Mouse (Mus musculus) heart, adult 11 months (tissue): ENCODE measurements around the gene Ano4.

Source experiments
- DNase-seq: peaks from one replicate; pipeline ENCODE4 v3.0.0; 2022

Gene Ano4

DNA sequence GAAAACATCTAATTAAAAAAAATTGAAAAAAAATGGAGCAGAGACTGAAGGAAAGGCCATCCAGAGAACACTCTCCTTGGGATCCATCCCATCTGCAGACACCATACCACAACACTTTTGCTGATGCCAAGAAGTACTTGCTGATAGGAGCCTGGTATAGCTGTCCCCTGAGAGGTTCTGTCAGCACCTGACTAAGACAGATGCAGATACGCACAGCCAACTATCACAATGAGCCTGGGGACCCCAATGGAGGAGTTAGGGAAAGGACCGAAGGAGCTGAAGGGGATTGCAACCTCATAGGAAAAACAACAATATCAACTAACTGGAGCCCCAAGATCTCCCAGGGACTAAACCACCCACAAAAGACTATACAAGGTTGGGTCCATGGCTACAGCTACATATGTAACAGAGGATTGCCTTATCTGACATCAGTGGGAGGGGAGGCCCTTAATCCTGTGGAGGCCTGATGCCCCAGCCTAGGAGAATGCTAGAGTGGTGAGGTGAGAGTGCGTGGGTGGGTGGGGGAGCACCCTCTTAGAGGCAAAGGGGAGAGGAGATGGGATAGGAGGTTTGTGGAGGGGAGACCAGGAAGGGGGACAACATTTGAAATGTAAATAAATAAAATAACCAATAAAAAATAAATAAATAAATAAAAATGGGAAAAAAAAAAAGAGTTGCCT, 71.4 kb downstream of the Ano4 start:
- peak; percentile 77 for DNase-seq

- no peak for DNase-seq
These were observed 77.2 kb downstream of the Ano4 start for GRCm38 (mm10) chr10:89267312-89267711.

GRCm38 (mm10) chr10:89263396-89263795, 81.2 kb downstream of the Ano4 start:
- no peak for DNase-seq

GRCm38 (mm10) chr10:89257457-89258381, 86.8 kb downstream of the Ano4 start:
- DNase-seq: no peak

DNA sequence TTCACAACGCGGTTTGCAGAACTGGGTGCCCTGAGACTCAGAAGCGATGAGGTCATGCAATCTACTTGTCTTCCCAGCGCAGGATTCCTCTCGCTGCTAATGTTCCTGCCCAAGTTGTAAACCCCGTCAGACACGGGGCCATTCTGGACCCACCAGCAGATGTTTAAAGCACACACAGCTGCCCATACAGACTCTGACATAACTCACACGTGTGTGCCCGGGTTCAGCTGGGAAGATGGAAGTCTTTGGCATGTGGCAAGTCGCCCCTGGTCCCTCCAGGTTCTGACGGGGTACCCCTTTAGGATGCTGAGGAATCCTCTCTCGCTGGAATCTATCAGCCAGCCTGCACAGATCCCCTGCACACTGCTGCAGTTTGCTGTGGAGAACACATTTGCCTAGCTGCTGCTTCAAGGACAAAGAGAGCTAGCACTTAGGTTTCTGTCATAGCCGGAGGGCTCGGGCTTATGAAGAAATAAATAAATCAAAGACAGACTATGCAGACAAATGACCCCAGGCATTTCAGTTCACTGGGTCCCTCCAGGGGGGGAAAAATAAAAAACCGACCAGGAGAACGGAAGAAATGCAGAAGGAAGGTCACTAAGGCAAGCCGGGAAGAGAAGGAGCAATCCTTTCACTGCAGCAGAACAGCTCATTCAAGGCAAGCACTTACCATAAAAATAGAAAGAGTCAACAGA, 87.7 kb downstream of the Ano4 start:
- DNase-seq: no peak

DNA sequence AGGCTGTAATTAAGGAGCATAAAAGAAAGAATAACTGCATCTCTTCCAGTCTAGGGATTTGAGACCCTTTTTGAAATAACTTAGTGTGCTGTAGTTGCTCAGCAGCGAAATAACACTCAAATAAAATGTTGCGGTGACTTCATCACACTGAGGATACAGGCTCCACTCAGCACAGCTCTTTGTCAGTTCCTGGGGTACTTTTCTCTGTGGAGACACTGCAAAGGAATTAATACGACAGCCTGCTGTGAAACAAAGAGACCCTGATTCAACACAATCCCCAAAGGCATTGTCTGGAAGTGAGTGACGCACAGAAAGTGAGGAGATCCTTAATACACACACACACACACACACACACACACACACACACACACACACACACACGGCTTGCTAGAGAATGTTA, 89.8 kb downstream of the Ano4 start:
- DNase-seq: no peak

- DNase-seq: no peak
These were observed 90.8 kb downstream of the Ano4 start for GRCm38 (mm10) chr10:89253799-89254198.

GRCm38 (mm10) chr10:89252636-89253035, 91.9 kb downstream of the Ano4 start:
- DNase-seq: no peak

GRCm38 (mm10) chr10:89243808-89244207, 100.8 kb downstream of the Ano4 start:
- no peak for DNase-seq

DNA sequence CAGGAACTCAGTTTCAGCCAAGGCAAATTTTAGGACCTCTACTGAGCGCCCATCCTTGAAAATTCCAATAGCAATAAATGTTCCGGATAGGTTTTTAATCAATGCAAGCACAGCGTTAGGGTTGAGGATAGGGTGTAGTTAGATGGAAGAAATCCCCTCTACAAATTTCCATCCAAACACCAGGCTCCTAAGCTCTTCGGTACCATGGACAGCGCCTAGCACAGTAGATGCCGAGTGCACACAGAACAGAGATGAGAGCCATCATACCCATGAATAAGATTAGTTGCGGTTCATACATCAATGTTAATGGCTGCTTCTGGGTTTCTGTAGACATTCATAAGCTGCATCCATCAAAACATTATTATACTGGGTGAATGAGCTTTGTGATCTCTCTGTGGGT, 120.0 kb downstream of the Ano4 start:
- no peak for DNase-seq

DNA sequence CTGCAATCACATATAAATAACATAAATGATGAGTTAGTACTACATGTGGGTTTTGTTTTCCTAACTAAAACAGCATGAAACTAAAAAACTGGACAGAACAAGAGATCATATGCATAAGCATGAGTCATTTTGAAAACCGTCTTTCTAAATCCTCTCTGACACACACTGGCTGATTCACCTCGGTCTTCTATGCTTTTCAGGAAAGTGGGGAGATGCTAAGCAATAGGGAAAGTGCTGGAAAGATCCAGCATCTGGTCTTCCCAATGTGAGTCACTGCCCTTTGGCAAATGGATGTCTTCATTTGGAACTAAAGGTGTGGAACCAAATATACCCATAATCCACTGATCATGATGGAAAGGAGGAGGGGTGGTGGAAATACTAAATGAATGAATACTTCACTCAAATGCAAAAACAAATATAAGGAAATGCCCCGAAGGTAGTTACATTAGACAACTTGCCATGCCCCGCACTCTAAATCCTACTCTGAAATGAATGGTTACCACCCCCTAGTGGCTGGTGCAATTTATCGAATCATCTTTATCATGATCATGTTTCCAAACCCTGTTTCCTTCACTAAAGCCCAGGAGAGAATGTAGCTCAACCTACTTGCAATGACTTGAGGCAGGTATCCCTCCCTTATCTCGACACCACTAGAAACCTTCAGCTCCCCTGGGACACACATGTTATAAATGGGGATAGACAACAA, 122.1 kb downstream of the Ano4 start:
- DNase-seq: no peak

DNA sequence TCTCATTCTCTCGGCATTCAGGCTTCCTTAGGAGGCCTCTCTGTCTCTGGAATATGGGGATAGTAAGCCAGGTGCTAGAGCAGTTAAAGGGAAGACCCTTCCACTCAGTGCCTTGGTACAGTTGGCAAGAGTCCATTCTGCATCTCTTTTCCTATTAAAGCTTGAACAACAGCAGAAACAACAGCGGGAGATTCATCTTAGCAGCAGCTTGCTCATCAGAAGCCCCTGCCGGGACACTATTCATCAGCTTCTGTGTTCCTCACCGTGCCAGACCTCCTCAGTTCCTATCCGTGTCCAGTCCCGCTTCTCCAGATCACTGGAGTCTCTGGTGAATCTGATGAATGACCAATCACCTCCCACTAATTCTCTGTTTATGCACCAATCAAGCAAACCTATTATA, 128.5 kb downstream of the Ano4 start:
- peak; percentile 56 for DNase-seq

DNA sequence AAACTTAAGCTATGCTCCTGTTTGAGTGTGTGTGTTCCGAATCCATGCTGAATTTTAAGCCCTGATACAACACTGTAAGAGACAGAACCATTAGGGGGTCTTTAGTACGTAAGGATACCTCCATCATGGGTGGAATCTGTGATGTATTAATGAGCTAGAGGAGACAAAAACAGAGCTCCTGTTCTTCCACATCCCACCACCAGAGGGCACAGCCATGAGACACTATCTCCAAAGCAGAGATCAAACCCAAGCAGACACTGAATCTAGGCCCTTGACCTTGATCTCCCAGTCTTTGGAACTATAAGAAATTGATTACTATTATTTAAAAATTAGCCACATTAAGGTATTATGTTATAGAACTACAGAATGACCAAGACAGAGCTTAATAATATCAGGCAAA, 138.7 kb downstream of the Ano4 start:
- DNase-seq: peak; percentile 29

DNA sequence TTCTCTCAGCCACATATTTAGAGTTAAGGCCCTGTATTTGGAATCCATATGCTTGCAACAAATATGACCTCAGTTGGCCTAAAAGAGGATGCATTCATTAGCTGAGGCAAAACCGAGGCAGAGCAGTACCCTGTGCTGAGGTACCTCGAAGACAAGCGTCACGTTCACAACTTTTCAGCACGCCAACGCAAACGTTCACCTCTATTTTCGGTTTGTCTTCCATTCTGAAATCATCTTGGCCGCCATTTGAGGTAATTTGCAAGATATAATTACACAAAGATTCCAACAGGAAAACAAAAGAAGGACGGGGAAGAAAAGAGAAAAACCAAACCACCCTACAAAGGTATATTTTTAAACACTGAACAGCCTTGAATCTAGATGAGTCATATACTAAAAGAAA, 148.1 kb downstream of the Ano4 start:
- DNase-seq: no peak

- no peak for DNase-seq
These were observed 149.5 kb downstream of the Ano4 start for GRCm38 (mm10) chr10:89195068-89195467.

- no peak for DNase-seq
These were observed 150.1 kb downstream of the Ano4 start for GRCm38 (mm10) chr10:89194440-89194839.

DNA sequence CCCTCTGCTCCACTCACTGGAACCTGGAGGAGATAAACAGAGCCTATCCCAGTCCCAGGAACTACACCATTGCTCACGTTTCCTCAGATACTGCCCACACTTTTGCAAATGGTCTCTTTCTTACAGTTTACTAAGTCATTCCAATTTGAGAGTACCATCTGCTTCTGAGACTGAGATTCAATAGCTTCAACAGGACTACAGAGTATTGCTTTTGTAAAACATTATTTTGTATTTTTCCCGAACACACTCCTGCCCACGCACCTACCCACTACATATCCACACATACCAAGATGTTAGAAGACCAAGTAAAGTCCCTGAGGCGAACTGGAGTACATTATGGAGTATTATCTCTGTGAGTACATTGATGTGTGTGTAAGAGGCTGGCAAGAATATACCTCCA, 166.6 kb downstream of the Ano4 start:
- no peak for DNase-seq

- no peak for DNase-seq
These were observed 180.0 kb downstream of the Ano4 start for GRCm38 (mm10) chr10:89164533-89164932.

- no peak for DNase-seq
These were observed 189.1 kb downstream of the Ano4 start for GRCm38 (mm10) chr10:89155502-89155901.

GRCm38 (mm10) chr10:89154797-89155465, 189.6 kb downstream of the Ano4 start:
- no peak for DNase-seq

GRCm38 (mm10) chr10:89149166-89149565, 195.4 kb downstream of the Ano4 start:
- DNase-seq: no peak

DNA sequence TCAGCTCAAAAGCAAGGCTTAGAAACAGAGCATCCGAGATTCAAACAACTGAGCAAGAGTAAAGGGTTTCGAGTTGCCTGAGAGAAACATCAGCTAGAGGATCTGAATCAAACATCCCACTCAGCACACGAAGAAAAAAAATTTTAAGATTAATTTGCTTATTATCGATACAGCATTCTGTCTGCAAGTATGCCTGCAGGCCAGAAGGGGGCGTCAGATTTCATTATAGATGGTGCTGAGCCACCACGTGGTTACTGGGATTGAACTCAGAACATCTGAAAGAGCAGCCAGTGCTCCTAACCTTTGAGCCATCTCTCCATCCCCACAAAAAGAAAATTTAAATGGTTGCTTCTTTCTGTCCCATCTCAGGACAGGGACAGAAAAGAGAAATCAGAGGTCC, 223.2 kb downstream of the Ano4 start:
- DNase-seq: no peak
